Mouse (Mus musculus) intestine, embryonic 16.5 days (tissue): ENCODE data around the gene Art1. TPM values are rescaled to one million over a fixed set of nuclear protein-coding genes. Genes with fewer than 3 reads are reported as not detected.

ENCODE experiments used
- ATAC-seq: fragments of 200-750 bp; cut with Nextera tagmentation; 2 replicates; pipeline ENCODE4 v1.8.0; 2017; ENCODE audit warnings: moderate TSS enrichment, moderate library complexity
- H3K27ac ChIP-seq: fragments of 300-500 bp; sonication (generic); 2 replicates; pipeline ENCODE4 v1.5.1; 2014; ENCODE audit warnings: mild to moderate bottlenecking, low read length
- H3K27me3 ChIP-seq: fragments of 300-500 bp; sonication (generic); replicated peaks from 2 replicates; pipeline ENCODE4 v1.6.1; 2014; ENCODE audit warnings: low read length, control low read depth, mixed read lengths; ENCODE audit not compliant: control insufficient read depth, insufficient read depth
- H3K36me3 ChIP-seq: fragments of 300-500 bp; sonication (generic); 2 replicates; pipeline ENCODE4 v1.6.1; 2014; ENCODE audit warnings: low read length, control low read depth; ENCODE audit not compliant: control insufficient read depth, insufficient read depth
- H3K4me1 ChIP-seq: fragments of 300-500 bp; sonication (generic); 2 replicates; pipeline ENCODE4 v1.6.1; 2014; ENCODE audit warnings: low read length, control low read depth, mixed read lengths; ENCODE audit not compliant: control insufficient read depth, insufficient read depth
- H3K4me2 ChIP-seq: fragments of 300-500 bp; sonication (generic); 2 replicates; pipeline ENCODE4 v1.6.1; 2014; ENCODE audit warnings: low read depth, low read length, control low read depth
- H3K4me3 ChIP-seq: fragments of 300-500 bp; sonication (generic); 2 replicates; pipeline ENCODE4 v1.5.1; 2014; ENCODE audit warnings: mild to moderate bottlenecking, low read length
- H3K9ac ChIP-seq: fragments of 300-500 bp; sonication (generic); 2 replicates; pipeline ENCODE4 v1.6.1; 2014; ENCODE audit warnings: low read depth, low read length
- H3K9me3 ChIP-seq: fragments of 300-500 bp; sonication (generic); 2 replicates; pipeline ENCODE4 v1.6.1; 2016; ENCODE audit warnings: low read length, control low read depth; ENCODE audit not compliant: control insufficient read depth
- WGBS: fragments of 180-500 bp; shearing (Covaris S2); extraction: QIAGEN DNeasy Blood & Tissue Kit; methylation state at CpG from one replicate; pipeline ENCODE4 v1.1.7; 2014; 5-methylcytosine and 5-hydroxymethylcytosine counted together
- polyA plus RNA-seq: library from polyadenylated mRNA; unstranded; fragments of >200 nt; fragmentation: Nextera tagmentation; extraction: Ambion mirVana; gene quantifications from 2 replicates; pipeline ENCODE4 v1.2.1, GENCODE M21; 2015

The Art1 gene
- polyA plus RNA-seq, 1 experiment from 2014 or later, result 0.18 TPM

DNA sequence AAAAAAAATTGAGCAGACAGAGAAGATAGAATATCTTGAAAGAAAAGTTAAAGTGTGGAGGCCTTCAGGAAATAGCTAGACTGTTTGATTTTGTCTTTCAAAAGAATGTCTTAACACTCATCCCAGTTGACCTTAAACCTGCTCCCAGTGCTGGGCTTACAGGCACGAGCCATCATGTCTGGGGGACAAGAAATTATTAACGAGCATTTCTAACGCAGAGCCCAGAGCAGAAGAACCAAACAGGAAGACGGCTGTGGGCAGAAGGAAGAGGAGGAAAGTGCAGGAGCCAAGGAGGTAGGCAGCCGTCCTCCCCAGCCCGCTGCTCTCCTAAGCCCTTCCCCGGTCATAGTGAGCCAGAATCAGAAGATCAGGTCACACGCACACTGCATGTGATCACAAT is 21.2 kb upstream of the Art1 start:
- Histone ChIP-seq H3K9ac (no peak overlapping the region), H3K4me3 (no peak overlapping the region), H3K27ac (no peak overlapping the region), H3K4me2 (no peak overlapping the region), H3K9me3 (no peaks in the 10 kb centered on the region), H3K36me3 (peaks cover 20% of the 10 kb centered on the region), H3K27me3 (no peaks in the 10 kb centered on the region), H3K4me1 (no peaks in the 10 kb centered on the region)
- WGBS, result 80% methylated on average over 8 of the region's 8 CpGs
- no peak for ATAC-seq

DNA sequence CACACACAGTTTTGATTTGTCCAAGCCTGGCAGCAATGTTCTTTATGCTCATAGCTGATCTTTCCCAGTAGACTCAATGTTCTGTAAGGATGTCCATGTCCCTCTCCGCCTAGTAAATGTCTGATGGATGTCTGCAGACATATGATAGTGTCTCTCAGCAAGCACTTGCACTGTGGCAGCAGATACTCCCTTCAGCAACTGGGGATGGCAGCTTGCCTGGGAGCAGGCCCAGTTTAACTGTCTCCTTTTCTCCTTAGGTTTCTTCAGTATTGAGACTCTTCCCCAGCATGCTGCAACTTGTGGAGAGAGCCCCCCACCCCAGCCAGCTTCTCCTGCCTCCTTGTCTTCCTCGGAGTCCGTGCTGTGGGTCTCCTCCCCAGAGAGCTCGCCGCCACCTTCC is 19.8 kb upstream of the Art1 start:
- ATAC-seq, result no peak
- WGBS, result 95% methylated on average over 5 of the region's 5 CpGs
- no peaks in the 10 kb centered on the region for H3K27me3 ChIP-seq
- H3K9me3 ChIP-seq, result no peaks in the 10 kb centered on the region
- no peak overlapping the region for H3K4me2 ChIP-seq
- H3K36me3 ChIP-seq, result peaks cover 18% of the 10 kb centered on the region
- H3K4me3 ChIP-seq, result no peak overlapping the region
- no peaks in the 10 kb centered on the region for H3K4me1 ChIP-seq
- no peak overlapping the region for H3K9ac ChIP-seq
- no peak overlapping the region for H3K27ac ChIP-seq

DNA sequence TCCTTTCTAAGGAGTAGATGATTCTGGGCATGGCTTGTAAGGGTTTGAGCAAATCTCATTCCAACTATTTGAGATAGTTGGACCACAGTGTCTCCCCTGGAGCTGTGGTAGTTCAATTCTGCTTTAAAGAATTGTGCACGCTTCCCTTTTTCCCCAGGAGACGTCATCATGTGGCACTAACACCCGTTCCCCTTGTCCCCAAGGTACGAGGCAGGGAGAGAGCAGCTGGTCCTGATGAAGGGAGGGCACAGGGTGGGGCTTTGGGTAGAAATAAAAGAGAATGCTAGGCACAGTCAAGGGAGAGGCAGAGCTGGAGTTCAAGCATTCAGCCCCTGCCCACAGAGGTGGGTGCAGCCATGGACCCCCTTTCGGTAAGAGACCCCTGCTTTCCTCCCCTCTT is 18.7 kb upstream of the Art1 start, which contains the start of gene Trpc2:
Trpc2 (plus strand) TSS at position 301 of the 400 bp plus-strand sequence.
- no peak for ATAC-seq
- 78% methylated on average over 5 of the region's 5 CpGs for WGBS
- no peak within 1 kb of the TSS for H3K27ac ChIP-seq
- H3K27me3 ChIP-seq, result no peaks in the 10 kb centered on the region
- H3K36me3 ChIP-seq, result peaks cover 18% of the 10 kb centered on the region
- no peaks in the 10 kb centered on the region for H3K4me1 ChIP-seq
- no peak within 1 kb of the TSS for H3K9ac ChIP-seq
- no peak within 1 kb of the TSS for H3K4me2 ChIP-seq
- no peaks in the 10 kb centered on the region for H3K9me3 ChIP-seq
- no peak within 1 kb of the TSS for H3K4me3 ChIP-seq

DNA sequence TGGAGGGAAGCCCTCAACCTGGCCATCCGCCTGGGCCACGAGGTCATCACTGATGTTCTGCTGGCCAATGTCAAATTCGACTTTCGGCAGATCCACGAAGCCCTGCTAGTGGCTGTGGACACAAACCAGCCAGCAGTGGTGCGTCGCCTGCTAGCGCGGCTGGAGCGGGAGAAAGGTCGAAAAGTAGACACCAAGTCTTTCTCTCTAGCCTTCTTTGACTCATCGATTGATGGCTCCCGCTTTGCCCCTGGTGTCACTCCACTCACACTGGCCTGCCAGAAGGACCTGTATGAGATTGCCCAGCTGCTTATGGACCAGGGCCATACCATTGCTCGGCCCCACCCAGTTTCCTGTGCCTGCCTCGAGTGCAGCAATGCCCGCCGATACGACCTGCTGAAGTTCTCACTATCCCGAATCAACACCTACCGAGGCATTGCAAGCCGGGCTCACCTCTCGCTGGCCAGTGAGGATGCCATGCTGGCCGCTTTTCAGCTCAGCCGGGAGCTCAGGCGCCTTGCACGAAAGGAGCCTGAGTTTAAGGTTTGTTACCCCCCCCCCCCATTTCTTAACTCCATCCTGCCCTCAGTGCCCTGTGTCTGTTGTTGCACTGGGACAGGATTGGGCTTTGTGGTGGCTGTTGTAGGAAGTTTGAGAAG is 17.4 kb upstream of the Art1 start:
- Histone ChIP-seq H3K27me3 (no peaks in the 10 kb centered on the region), H3K4me3 (no peak overlapping the region), H3K36me3 (peaks cover 12% of the 10 kb centered on the region; the same call in 1 of the 2 replicates), H3K9ac (no peak overlapping the region), H3K9me3 (no peaks in the 10 kb centered on the region), H3K27ac (no peak overlapping the region), H3K4me2 (no peak overlapping the region), H3K4me1 (no peaks in the 10 kb centered on the region)
- 79% methylated on average over 26 of the region's 26 CpGs for WGBS
- no peak for ATAC-seq

DNA sequence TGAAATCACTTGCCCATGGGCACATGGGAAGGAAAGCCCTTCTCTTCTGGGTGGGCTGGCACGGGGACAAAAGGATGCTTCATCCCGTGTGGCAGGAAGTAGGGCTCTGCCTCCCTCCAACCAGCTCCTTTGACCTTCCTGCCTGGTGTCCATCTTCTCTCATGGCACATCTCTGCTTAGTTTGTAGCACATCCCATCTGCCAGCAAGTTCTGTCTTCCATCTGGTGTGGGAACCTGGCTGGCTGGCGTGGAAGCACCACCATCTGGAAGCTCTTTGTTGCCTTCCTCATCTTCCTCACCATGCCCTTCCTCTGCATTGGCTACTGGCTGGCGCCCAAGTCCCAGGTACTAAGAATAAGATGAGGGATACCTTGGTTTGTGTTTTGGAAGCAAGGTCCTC is 14.2 kb upstream of the Art1 start:
- no peak overlapping the region for H3K27ac ChIP-seq
- H3K36me3 ChIP-seq, result peaks cover 6% of the 10 kb centered on the region; the same call in 1 of the 2 replicates
- H3K4me1 ChIP-seq, result no peaks in the 10 kb centered on the region
- H3K27me3 ChIP-seq, result no peaks in the 10 kb centered on the region
- H3K4me2 ChIP-seq, result no peak overlapping the region
- 87% methylated on average over 4 of the region's 4 CpGs for whole genome bisulfite sequencing
- H3K9ac ChIP-seq, result no peak overlapping the region
- H3K9me3 ChIP-seq, result no peaks in the 10 kb centered on the region
- H3K4me3 ChIP-seq, result no peak overlapping the region
- ATAC-seq, result no peak

DNA sequence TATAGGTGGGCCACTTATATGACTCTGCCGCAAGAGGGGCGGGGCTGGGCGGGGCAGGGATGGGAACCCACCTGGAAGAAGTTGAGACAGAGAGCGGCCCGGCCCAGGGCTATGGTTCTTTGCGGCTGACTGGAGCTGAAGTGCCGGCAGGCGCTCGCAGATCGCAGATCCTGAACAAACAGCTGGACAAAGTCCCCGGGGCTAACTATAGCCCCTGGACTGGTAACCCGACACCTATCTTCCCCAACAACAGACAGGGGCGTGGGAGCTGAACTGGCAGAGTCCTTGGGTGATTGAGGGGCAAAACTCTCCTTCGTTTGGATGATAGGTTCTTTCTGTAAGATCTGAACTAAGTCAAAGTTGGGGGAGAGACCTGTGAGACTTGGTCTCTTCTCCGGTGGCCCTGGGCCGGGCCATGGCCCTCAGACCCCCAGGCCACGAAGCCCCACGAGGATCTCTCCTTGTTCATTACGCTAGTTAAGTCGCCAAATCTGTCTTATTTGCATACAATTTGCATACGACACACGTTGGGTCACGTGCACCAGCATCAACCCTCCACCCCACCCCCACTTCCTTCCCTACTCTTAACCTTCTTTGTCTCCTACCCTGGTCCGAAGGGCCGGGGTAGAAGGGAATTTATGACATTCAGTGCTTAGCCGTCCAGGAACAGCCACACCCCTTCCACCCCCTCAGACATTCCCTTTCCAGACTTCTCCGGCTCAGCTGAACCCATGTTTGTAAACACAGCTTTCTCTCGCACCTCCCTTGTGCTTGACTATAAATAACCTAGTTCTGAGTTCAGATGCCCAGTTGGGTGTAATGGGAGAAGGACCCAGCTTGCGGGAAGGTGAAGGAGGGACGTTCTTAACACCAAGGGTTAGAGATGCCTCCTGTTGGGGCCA is 1.5 kb upstream of the Art1 start:
- peak overlapping the region; percentile 27 for H3K9ac ChIP-seq
- H3K9me3 ChIP-seq, result no peaks in the 10 kb centered on the region
- no peak overlapping the region; the same call in 1 of the 2 replicates for H3K27ac ChIP-seq
- H3K4me2 ChIP-seq, result peak overlapping the region; percentile 72
- H3K4me3 ChIP-seq, result peak overlapping the region; percentile 37
- ATAC-seq, result peak; percentile 75
- H3K27me3 ChIP-seq, result no peaks in the 10 kb centered on the region
- peaks cover 13% of the 10 kb centered on the region for H3K4me1 ChIP-seq
- 5% methylated on average over 30 of the region's 30 CpGs for WGBS
- no peaks in the 10 kb centered on the region for H3K36me3 ChIP-seq

DNA sequence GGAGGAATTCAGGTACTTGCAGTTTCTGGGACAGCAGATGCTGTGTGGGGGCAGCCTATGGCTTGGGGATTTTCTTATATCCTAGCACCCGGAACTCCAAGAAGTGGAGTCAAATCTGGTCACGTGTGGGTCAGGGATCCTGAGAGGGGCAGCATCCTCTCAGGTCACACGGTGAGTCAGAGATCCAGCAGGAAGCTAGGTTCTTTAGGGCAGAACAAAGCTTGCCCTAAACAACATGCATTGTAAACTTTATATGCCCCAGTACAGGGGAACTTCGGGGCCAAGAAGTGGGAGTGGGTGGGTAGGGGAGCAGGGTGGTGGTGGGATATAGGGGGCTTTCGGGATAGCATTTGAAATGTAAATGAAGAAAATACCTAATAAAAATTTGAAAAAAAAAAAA is 675 bp upstream of the Art1 start:
- ATAC-seq, result no peak
- Histone ChIP-seq H3K9me3 (no peaks in the 10 kb centered on the region), H3K4me2 (no peak overlapping the region), H3K36me3 (no peaks in the 10 kb centered on the region), H3K4me1 (peaks cover 13% of the 10 kb centered on the region), H3K27me3 (no peaks in the 10 kb centered on the region), H3K27ac (no peak overlapping the region; the same call in 1 of the 2 replicates), H3K4me3 (no peak overlapping the region), H3K9ac (no peak overlapping the region)
- WGBS, result 57% methylated on average over 5 of the region's 5 CpGs

DNA sequence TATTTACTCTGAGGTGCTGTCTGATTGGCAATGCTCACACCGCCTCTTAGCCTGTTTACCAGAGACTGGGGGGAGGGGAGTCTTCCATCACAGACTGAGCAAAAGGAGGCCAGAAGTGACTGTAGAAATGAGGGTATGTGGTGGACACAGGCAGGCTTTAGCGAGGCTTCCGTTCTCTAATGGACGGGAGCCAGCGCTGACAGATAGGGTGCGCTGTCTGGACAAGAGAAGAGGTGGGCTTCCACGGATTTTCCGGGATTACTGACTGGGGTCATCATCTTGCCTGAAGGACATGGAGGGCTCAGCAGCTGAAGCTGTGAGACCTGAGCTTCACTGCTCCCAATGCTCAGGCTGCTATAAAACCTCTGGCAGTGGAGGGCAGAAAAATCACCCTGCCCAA is 698 bp downstream of the Art1 start:
- Histone ChIP-seq H3K36me3 (no peaks in the 10 kb centered on the region), H3K4me2 (no peak overlapping the region), H3K4me3 (no peak overlapping the region), H3K9me3 (no peaks in the 10 kb centered on the region), H3K27me3 (no peaks in the 10 kb centered on the region), H3K9ac (no peak overlapping the region), H3K4me1 (peaks cover 20% of the 10 kb centered on the region), H3K27ac (no peak overlapping the region)
- ATAC-seq, result no peak
- 57% methylated on average over 8 of the region's 8 CpGs for WGBS

DNA sequence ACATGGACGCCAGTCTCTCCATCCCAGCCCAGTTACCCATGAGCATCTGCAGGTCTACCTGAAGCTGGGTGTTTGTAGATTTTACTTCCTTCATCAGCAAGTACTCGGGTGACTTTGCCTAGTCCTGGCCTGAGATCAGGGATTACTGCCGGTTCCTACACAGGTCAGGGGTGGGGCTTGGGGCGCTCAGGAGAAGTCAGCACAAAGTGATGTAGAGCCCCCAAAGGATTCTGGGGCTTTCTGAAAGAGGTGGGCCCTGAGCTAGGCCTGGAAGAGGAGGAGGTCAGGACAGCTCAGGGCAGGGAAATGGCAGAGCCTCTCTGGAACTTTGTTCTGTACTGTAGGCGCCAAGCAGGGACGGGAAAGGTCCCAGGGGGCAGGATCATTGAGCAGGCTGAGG is 1.2 kb downstream of the Art1 start:
- Histone ChIP-seq H3K9ac (no peak overlapping the region), H3K4me2 (no peak overlapping the region), H3K36me3 (no peaks in the 10 kb centered on the region), H3K27ac (no peak overlapping the region), H3K9me3 (no peaks in the 10 kb centered on the region), H3K27me3 (no peaks in the 10 kb centered on the region), H3K4me1 (peaks cover 20% of the 10 kb centered on the region), H3K4me3 (no peak overlapping the region)
- no peak for ATAC-seq
- whole genome bisulfite sequencing, result 37% methylated on average over 6 of the region's 6 CpGs
